26 mouse cellular contexts compared by ENCODE assay signal in genomic region chr9:75019181-75019580, GRCm38 (mm10).
"Had no signal": no experiment of that assay in that cellular context is flagged by ENCODE, and none has a peak within 500 bp of the region (broad histone marks: within the 10 kb centered on the region; RNA-seq: fewer than 3 reads in every experiment).

No protein-coding gene starts in this region.

- ATAC-seq: hindbrain, postnatal 0 days; intestine, embryonic 16.5 days had no signal

- H3K36me3 ChIP-seq: liver, embryonic 13.5 days had no signal

- H3K4me1 ChIP-seq: hindbrain, embryonic 13.5 days; hindbrain, embryonic 15.5 days; kidney, embryonic 15.5 days; limb, embryonic 10.5 days; limb, embryonic 12.5 days had no signal

- H3K27ac ChIP-seq: gastrocnemius, adult 2 months; heart, adult 2 months; heart, embryonic 13.5 days; heart, embryonic 15.5 days; hindbrain, embryonic 13.5 days; hindbrain, embryonic 15.5 days; hindbrain, postnatal 0 days; kidney, embryonic 15.5 days; kidney, postnatal 0 days; left cerebral cortex, adult 2 months; limb, embryonic 10.5 days; limb, embryonic 12.5 days; liver, embryonic 13.5 days had no signal

- H3K4me3 ChIP-seq: gastrocnemius, adult 2 months; heart, adult 2 months; heart, embryonic 13.5 days; heart, embryonic 15.5 days; hindbrain, embryonic 13.5 days; hindbrain, embryonic 15.5 days; kidney, embryonic 15.5 days; left cerebral cortex, adult 2 months; limb, embryonic 10.5 days; limb, embryonic 12.5 days; liver, embryonic 13.5 days had no signal

- H3K27me3 ChIP-seq: heart, embryonic 13.5 days; heart, embryonic 15.5 days; hindbrain, embryonic 13.5 days; hindbrain, embryonic 15.5 days; kidney, embryonic 15.5 days; limb, embryonic 12.5 days; liver, embryonic 13.5 days had no signal

- H3K9ac ChIP-seq: heart, embryonic 13.5 days; heart, embryonic 15.5 days; hindbrain, embryonic 13.5 days; hindbrain, embryonic 15.5 days; kidney, embryonic 15.5 days; limb, embryonic 12.5 days; liver, embryonic 13.5 days had no signal

- H3K4me2 ChIP-seq: heart, embryonic 11.5 days; heart, embryonic 13.5 days; heart, embryonic 15.5 days; hindbrain, embryonic 13.5 days; hindbrain, embryonic 15.5 days; kidney, embryonic 15.5 days; limb, embryonic 12.5 days; liver, embryonic 13.5 days had no signal

- DNase-seq: gastrocnemius, adult 2 months; gastrocnemius, postnatal 10 days; gastrocnemius, postnatal 25 days; heart, adult 2 months; heart, postnatal 14 days; heart, postnatal 36 days; kidney, adult 11 months; kidney, adult 2 months; kidney, adult 9 months; kidney, postnatal 14 days; kidney, postnatal 36 days; layer of hippocampus, adult 9-11 months; liver; liver, embryonic 13.5 days had no signal

- H3K9me3 ChIP-seq: heart, embryonic 13.5 days; heart, embryonic 15.5 days; hindbrain, embryonic 13.5 days; hindbrain, embryonic 15.5 days; kidney, embryonic 15.5 days; limb, embryonic 10.5 days; limb, embryonic 12.5 days; liver, embryonic 13.5 days had no signal
